Mouse (Mus musculus): Measurements from ENCODE around the gene Ninj2. TPM values are rescaled to one million over a fixed set of nuclear protein-coding genes. Genes with fewer than 3 reads are reported as not detected.

Gene Ninj2
- polyA plus RNA-seq (2015; fragmentation: Nextera tagmentation; extraction: Ambion mirVana): not detected in 2 replicates

GRCm38 (mm10) chr6:120093100-120093499 lies at the start of gene Ninj2:
Gene Ninj2, plus strand, starts transcription at chr6:120093350.
- no peaks in the 10 kb centered on the region for H3K27me3 ChIP-seq (ENCODE audit: control insufficient read depth, insufficient read depth, low read length)
- no peak within 1 kb of the TSS for H3K4me2 ChIP-seq (ENCODE audit: low read depth, low read length)
- WGBS: 75% methylated on average over 11 of the region's 11 CpGs
- no peaks in the 10 kb centered on the region for H3K4me1 ChIP-seq (ENCODE audit: control insufficient read depth, insufficient read depth, low read length)
- H3K4me3 ChIP-seq (replicated peaks; ENCODE audit: low read length): no peak within 1 kb of the TSS
- H3K9me3 ChIP-seq (replicated peaks; ENCODE audit: control insufficient read depth, low read length): no peaks in the 10 kb centered on the region
- ATAC-seq (ENCODE audit: insufficient read depth, low FRiP score): no peak
- H3K27ac ChIP-seq (ENCODE audit: low read length): no peak within 1 kb of the TSS
- no peak within 1 kb of the TSS for H3K9ac ChIP-seq (ENCODE audit: low read length)
- H3K36me3 ChIP-seq (ENCODE audit: control insufficient read depth, insufficient read depth, low read length): no peaks in the 10 kb centered on the region

- H3K9me3 ChIP-seq (replicated peaks; ENCODE audit: control insufficient read depth, low read length): no peaks in the 10 kb centered on the region
- H3K36me3 ChIP-seq (ENCODE audit: control insufficient read depth, insufficient read depth, low read length): no peaks in the 10 kb centered on the region
- no peaks in the 10 kb centered on the region for H3K27me3 ChIP-seq (ENCODE audit: control insufficient read depth, insufficient read depth, low read length)
- H3K4me1 ChIP-seq (ENCODE audit: control insufficient read depth, insufficient read depth, low read length): no peaks in the 10 kb centered on the region
- WGBS: 67% methylated on average over 4 of the region's 4 CpGs
- no peak for ATAC-seq (ENCODE audit: insufficient read depth, low FRiP score)
- no peak overlapping the region for H3K4me3 ChIP-seq (replicated peaks; ENCODE audit: low read length)
- no peak overlapping the region for H3K27ac ChIP-seq (ENCODE audit: low read length)
- H3K4me2 ChIP-seq (ENCODE audit: low read depth, low read length): no peak overlapping the region
- H3K9ac ChIP-seq (ENCODE audit: low read length): no peak overlapping the region
Measured at GRCm38 (mm10) chr6:120045406-120045805, 47.7 kb upstream of the Ninj2 start.

GRCm38 (mm10) chr6:120047705-120048292 lies 45.4 kb upstream of the Ninj2 start:
- H3K36me3 ChIP-seq (ENCODE audit: control insufficient read depth, insufficient read depth, low read length): no peaks in the 10 kb centered on the region
- H3K9ac ChIP-seq (ENCODE audit: low read length): no peak overlapping the region
- no peaks in the 10 kb centered on the region for H3K9me3 ChIP-seq (replicated peaks; ENCODE audit: control insufficient read depth, low read length)
- H3K27me3 ChIP-seq (ENCODE audit: control insufficient read depth, insufficient read depth, low read length): no peaks in the 10 kb centered on the region
- H3K4me3 ChIP-seq (replicated peaks; ENCODE audit: low read length): no peak overlapping the region
- H3K4me2 ChIP-seq (ENCODE audit: low read depth, low read length): no peak overlapping the region
- WGBS: 69% methylated on average over 7 of the region's 7 CpGs
- no peak overlapping the region for H3K27ac ChIP-seq (ENCODE audit: low read length)
- H3K4me1 ChIP-seq (ENCODE audit: control insufficient read depth, insufficient read depth, low read length): no peaks in the 10 kb centered on the region
- ATAC-seq (ENCODE audit: insufficient read depth, low FRiP score): no peak

- WGBS: 83% methylated on average over 6 of the region's 6 CpGs
- Histone ChIP-seq H3K9ac (ENCODE audit: low read length) (no peak overlapping the region), H3K27ac (ENCODE audit: low read length) (no peak overlapping the region), H3K9me3 (replicated peaks; ENCODE audit: control insufficient read depth, low read length) (no peaks in the 10 kb centered on the region), H3K4me1 (ENCODE audit: control insufficient read depth, insufficient read depth, low read length) (no peaks in the 10 kb centered on the region), H3K27me3 (ENCODE audit: control insufficient read depth, insufficient read depth, low read length) (no peaks in the 10 kb centered on the region), H3K36me3 (ENCODE audit: control insufficient read depth, insufficient read depth, low read length) (no peaks in the 10 kb centered on the region), H3K4me2 (ENCODE audit: low read depth, low read length) (no peak overlapping the region), H3K4me3 (replicated peaks; ENCODE audit: low read length) (no peak overlapping the region)
- no peak for ATAC-seq (ENCODE audit: insufficient read depth, low FRiP score)
Measured at GRCm38 (mm10) chr6:120054412-120054811, 38.7 kb upstream of the Ninj2 start.

- Histone ChIP-seq H3K9ac (ENCODE audit: low read length) (no peak overlapping the region), H3K9me3 (replicated peaks; ENCODE audit: control insufficient read depth, low read length) (no peaks in the 10 kb centered on the region), H3K36me3 (ENCODE audit: control insufficient read depth, insufficient read depth, low read length) (no peaks in the 10 kb centered on the region), H3K4me3 (replicated peaks; ENCODE audit: low read length) (no peak overlapping the region), H3K4me1 (ENCODE audit: control insufficient read depth, insufficient read depth, low read length) (no peaks in the 10 kb centered on the region), H3K27ac (ENCODE audit: low read length) (no peak overlapping the region), H3K4me2 (ENCODE audit: low read depth, low read length) (no peak overlapping the region), H3K27me3 (ENCODE audit: control insufficient read depth, insufficient read depth, low read length) (no peaks in the 10 kb centered on the region)
- 57% methylated on average over 2 of the region's 2 CpGs for WGBS
- ATAC-seq (ENCODE audit: insufficient read depth, low FRiP score): no peak
Measured at GRCm38 (mm10) chr6:120055666-120056540, 37.2 kb upstream of the Ninj2 start.

- Histone ChIP-seq H3K27ac (ENCODE audit: low read length) (no peak overlapping the region), H3K27me3 (ENCODE audit: control insufficient read depth, insufficient read depth, low read length) (no peaks in the 10 kb centered on the region), H3K4me3 (replicated peaks; ENCODE audit: low read length) (no peak overlapping the region), H3K9me3 (replicated peaks; ENCODE audit: control insufficient read depth, low read length) (no peaks in the 10 kb centered on the region), H3K4me2 (ENCODE audit: low read depth, low read length) (no peak overlapping the region), H3K9ac (ENCODE audit: low read length) (no peak overlapping the region), H3K36me3 (ENCODE audit: control insufficient read depth, insufficient read depth, low read length) (no peaks in the 10 kb centered on the region), H3K4me1 (ENCODE audit: control insufficient read depth, insufficient read depth, low read length) (no peaks in the 10 kb centered on the region)
- ATAC-seq (ENCODE audit: insufficient read depth, low FRiP score): no peak
- WGBS: 76% methylated on average over 5 of the region's 5 CpGs
Measured at GRCm38 (mm10) chr6:120062934-120063333, 30.2 kb upstream of the Ninj2 start.

- H3K27me3 ChIP-seq (ENCODE audit: control insufficient read depth, insufficient read depth, low read length): no peaks in the 10 kb centered on the region
- 29% methylated on average over 2 of the region's 2 CpGs for WGBS
- H3K4me2 ChIP-seq (ENCODE audit: low read depth, low read length): no peak overlapping the region
- no peak overlapping the region for H3K27ac ChIP-seq (ENCODE audit: low read length)
- no peak overlapping the region for H3K4me3 ChIP-seq (replicated peaks; ENCODE audit: low read length)
- H3K36me3 ChIP-seq (ENCODE audit: control insufficient read depth, insufficient read depth, low read length): no peaks in the 10 kb centered on the region
- no peaks in the 10 kb centered on the region for H3K9me3 ChIP-seq (replicated peaks; ENCODE audit: control insufficient read depth, low read length)
- no peak for ATAC-seq (ENCODE audit: insufficient read depth, low FRiP score)
- H3K4me1 ChIP-seq (ENCODE audit: control insufficient read depth, insufficient read depth, low read length): no peaks in the 10 kb centered on the region
- H3K9ac ChIP-seq (ENCODE audit: low read length): no peak overlapping the region
Measured at GRCm38 (mm10) chr6:120064627-120065026, 28.5 kb upstream of the Ninj2 start.

- no peaks in the 10 kb centered on the region for H3K9me3 ChIP-seq (replicated peaks; ENCODE audit: control insufficient read depth, low read length)
- WGBS: 56% methylated on average over 6 of the region's 6 CpGs
Measured at GRCm38 (mm10) chr6:120065552-120066177, 27.5 kb upstream of the Ninj2 start.

GRCm38 (mm10) chr6:120069546-120069945 lies 23.6 kb upstream of the Ninj2 start:
- Histone ChIP-seq H3K36me3 (ENCODE audit: control insufficient read depth, insufficient read depth, low read length) (no peaks in the 10 kb centered on the region), H3K4me2 (ENCODE audit: low read depth, low read length) (no peak overlapping the region), H3K4me1 (ENCODE audit: control insufficient read depth, insufficient read depth, low read length) (no peaks in the 10 kb centered on the region), H3K4me3 (replicated peaks; ENCODE audit: low read length) (no peak overlapping the region), H3K9me3 (replicated peaks; ENCODE audit: control insufficient read depth, low read length) (no peaks in the 10 kb centered on the region; the same call in 1 of the 2 replicates), H3K9ac (ENCODE audit: low read length) (no peak overlapping the region), H3K27me3 (ENCODE audit: control insufficient read depth, insufficient read depth, low read length) (no peaks in the 10 kb centered on the region), H3K27ac (ENCODE audit: low read length) (no peak overlapping the region)
- ATAC-seq (ENCODE audit: insufficient read depth, low FRiP score): no peak
- WGBS: 82% methylated on average over 3 of the region's 3 CpGs

More at GRCm38 (mm10) chr6:120065552-120066177, 27.5 kb upstream of the Ninj2 start:
- ATAC-seq (ENCODE audit: insufficient read depth, low FRiP score): no peak
- Histone ChIP-seq H3K4me2 (ENCODE audit: low read depth, low read length) (no peak overlapping the region), H3K4me1 (ENCODE audit: control insufficient read depth, insufficient read depth, low read length) (no peaks in the 10 kb centered on the region), H3K9ac (ENCODE audit: low read length) (no peak overlapping the region), H3K27ac (ENCODE audit: low read length) (no peak overlapping the region), H3K36me3 (ENCODE audit: control insufficient read depth, insufficient read depth, low read length) (no peaks in the 10 kb centered on the region), H3K27me3 (ENCODE audit: control insufficient read depth, insufficient read depth, low read length) (no peaks in the 10 kb centered on the region), H3K4me3 (replicated peaks; ENCODE audit: low read length) (no peak overlapping the region)

All from stomach, embryonic 16.5 days (tissue).